Mouse (Mus musculus) MEL-GATA-1-ER (cell line): ENCODE results near the gene Itih2.

Source experiments
- DNase-seq: peaks from one replicate; pipeline ENCODE4 v3.0.0-alpha.2; 2012; ENCODE audit warnings: low read depth; ENCODE audit errors: extremely low read depth

Itih2 gene

GRCm38 (mm10) chr2:10118751-10119150, 12.4 kb downstream of the Itih2 start:
- DNase-seq = no peak

DNA sequence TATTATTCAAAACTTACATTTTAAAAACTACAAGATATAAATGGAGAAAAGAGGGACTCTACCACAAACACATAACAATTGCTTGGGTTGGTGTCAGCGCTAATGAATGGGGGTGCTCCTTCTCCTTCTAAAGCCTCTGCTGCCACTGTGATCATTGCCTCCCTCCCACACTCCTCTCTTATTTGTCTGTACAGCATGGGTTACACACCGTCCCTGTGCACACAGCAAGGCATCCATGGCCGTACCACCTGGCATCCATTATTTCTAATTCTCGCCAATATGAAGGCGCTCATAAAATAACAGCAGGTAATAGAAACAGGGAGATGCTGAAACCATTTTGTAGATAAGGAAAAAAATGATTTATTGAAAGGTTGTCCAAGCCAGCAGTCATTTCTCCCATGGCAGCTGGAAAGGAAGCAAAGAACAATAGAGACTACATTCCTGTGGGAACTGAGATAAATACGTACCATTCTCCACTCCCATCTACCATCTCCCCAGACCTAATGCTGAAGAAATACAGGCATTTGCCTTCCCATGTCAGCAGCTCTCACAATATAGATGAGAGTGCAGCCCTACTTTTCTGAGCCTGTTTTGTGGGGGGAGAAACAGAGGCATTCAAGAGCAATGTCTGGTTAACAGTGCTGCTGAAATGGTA, 22.5 kb downstream of the Itih2 start:
- no peak for DNase-seq

GRCm38 (mm10) chr2:10101180-10101579, 30.0 kb downstream of the Itih2 start:
- no peak for DNase-seq

DNA sequence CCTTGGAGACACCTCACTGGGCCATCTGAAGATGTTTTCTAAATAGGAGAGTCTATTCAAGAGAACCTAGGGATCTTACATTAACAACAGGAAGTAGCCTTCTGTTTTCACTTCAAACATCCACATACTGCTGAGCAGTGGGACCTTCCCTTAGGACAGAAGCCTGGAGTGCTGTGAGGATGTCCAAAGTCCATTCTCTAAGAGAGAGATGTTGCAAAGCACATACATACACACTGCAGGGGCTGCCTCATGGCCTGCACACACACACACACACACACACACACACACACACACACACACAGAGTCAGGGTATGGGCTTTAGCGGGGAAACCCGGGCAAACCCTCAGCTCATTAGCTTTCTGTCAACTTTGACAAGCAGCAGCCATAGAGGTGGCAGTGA, 30.7 kb downstream of the Itih2 start:
- no peak for DNase-seq

GRCm38 (mm10) chr2:10098598-10099215, 32.5 kb downstream of the Itih2 start:
- DNase-seq = no peak

DNA sequence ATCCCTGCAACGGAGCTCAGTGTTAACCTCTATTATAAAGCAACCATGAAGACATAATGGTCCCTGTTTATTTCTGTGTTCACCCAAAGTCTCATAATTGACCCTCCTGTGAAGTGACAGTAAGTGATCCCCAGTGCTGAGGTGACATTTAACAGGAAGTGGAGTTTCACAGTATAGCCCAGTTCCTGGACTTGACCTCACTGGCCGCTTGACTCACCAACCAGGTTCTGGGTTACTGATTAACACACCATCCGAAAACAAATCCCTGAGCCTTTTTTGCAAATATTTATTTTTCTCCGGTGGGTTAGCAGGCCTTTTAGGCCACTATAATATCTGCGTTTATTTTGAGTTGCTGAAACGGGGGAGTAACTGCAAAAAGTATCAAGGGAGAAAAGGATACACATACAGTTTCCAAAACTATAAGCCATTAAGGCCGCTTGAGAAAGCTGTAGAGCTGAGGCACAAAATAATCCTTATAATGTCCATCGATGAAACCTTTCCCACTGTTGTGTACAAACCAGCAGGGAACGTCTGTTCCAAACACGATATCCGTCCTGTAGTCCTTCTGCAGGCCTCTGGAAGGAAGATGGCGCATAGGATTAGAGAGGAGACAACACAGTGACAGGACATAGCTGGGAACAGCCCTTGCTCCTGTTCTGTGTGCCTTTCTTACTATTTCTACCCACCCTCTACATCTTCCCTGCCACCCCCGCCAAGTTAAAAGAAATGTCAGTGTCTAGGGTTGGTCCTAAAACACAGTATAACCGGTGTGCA, 36.7 kb downstream of the Itih2 start:
- no peak for DNase-seq

DNA sequence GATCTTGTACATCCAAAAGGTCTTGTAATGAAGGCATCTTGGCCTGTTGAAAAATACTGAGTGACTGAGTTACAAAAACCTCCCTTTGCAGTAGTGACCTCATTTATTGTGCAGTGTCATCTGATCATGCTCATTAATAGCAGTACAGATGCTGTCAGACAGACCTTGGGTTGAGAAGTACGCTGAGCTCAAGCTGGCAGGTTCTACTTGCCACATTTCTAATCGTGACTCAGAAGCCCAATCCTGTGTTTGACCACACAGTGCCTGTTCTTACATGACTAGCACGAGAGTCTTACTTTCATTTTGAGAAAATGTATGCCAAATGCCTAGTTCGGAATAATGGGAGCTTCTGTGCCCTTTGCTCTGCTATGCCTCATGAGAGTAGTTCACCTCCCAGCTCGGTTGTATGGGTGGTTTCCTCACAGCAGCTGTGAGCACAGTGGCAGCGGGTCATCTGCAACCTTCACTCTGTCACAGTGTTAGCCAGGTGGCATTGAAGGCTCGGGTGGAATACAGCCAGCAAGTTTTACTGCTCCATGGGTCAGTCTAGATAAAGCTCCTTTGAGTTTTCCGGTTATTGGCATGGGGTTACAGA, 43.8 kb downstream of the Itih2 start:
- no peak for DNase-seq

DNA sequence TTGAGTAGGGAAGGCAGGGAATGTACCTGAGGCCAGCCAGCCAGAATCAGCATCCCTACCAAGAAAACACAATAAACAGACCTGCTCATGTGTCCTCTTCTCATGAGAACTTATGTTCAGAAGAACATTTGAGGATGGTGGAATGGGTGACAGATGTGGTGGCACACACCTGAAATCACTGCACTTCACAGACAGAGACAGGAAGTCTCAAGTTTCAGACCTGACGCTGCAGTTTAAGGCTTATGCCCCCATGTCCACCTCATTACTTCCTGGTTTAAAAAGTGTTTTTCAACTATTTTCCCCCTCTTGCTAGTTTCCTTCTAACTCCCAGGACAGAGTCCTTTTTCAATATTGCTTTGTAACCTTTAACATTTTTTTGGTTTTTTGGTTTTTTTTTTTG, 48.5 kb downstream of the Itih2 start:
- no peak for DNase-seq

DNA sequence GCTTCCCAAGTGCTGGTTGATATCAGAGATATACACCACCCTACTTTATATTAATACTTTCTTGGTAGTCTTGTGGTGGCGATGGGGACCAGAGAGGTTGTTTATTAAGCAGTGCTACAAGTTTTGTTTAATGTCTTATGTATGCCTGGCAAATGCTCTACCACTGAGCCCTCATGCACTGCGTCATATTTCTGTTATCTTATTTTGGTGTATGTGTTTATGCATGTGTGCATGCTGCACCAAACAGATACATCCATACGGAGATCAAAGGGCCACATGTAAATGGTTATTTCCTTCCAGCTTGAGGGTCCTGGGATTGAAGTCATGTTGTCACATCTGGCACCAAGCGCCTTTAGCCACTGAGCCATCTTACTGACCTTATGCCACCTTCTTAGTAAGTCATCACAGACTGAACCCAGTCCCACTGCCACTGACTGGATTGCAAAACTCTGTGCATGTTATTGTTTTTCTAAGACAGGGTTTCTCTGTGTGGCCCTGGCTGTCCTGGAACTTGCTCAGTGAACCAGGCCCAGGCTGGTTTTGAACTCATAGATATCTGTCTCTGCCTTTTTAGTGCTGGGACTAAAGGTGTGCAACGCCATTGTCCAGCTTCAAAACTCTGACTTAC, 49.6 kb downstream of the Itih2 start:
- no peak for DNase-seq

DNA sequence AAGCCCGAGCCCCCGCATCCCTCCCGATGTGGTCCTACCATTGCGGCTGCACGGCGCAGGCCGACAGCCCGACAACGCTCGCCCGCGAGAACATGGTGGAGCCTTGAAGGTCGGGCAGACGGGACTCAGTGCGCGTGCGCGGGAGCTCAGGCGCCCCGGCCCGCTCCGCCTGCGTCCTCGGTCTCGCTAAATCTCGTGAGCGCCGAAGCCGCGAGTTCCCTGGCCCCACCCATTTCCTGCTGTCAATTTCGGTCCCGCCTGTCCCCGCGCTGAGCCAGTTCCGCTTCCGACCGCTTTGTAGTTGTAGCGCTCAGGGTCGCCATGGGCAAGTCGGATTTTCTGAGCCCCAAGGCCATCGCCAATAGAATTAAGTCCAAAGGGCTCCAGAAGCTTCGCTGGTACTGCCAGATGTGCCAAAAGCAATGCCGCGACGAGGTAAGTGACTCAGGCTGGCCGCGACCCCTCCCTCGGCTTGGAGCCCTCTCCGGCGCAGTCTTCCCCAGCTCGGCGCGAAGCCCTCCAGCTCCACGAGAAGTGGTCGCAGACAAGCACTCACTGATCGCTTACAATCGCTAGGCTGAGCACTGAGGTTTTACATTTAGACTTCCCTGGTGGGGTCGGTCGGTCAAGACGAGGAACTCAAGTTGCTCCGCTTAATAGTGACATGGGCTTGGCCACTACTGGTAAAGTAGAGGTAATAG, 50.7 kb downstream of the Itih2 start, which contains the start of the genes Atp5c1 and Kin:
TSS of gene Atp5c1 (minus strand) at position 201 of the 701 bp plus-strand sequence.
TSS of gene Kin (plus strand) at position 284 of the 701 bp plus-strand sequence.
- peak; percentile 87 for DNase-seq

- DNase-seq = no peak
These were observed 51.4 kb downstream of the Itih2 start for GRCm38 (mm10) chr2:10079745-10080309.

GRCm38 (mm10) chr2:10076675-10077074, 54.5 kb downstream of the Itih2 start:
- DNase-seq = no peak

GRCm38 (mm10) chr2:10074470-10074869, 56.7 kb downstream of the Itih2 start:
- DNase-seq = no peak

- no peak for DNase-seq
These were observed 59.4 kb downstream of the Itih2 start for GRCm38 (mm10) chr2:10071751-10072150.

- DNase-seq = no peak
These were observed 72.4 kb downstream of the Itih2 start for GRCm38 (mm10) chr2:10058836-10059235.

DNA sequence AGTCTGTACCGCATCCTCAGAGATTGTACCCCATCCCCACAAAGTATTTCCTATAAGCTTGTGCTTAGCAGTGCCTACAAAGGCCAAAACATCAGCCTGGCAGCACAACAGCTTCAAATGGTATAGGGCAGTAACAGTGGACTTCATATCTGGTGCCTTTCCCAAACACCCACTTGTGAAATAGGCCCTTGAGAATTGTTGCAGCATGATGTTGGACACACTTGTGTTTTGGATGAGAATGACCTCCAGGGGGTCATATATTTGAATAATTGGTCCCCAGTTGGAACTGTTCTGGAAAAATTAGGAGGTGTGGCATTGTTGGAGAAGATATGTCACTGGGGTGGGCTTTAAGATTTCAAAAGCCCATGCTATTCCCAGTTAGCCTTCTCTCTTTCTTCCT, 79.2 kb downstream of the Itih2 start:
- no peak for DNase-seq

DNA sequence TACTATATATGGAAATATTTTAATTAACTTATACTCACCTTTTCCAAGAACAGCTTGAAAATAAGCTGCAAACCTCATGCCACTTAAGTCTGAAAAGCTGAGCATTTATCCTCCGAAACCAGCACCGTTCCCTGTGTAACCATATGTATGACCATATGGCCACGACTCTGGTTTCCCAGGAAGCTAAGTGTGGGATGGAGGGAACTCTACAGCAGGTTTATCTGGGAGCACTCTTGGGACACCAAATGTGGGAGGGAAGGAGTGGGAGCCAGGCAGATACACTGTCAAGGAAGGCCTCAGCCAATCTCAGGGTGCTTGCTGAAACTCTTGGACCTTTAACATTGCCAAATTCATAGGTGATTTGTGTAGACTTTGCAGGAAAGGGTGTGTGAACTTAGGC, 80.3 kb downstream of the Itih2 start:
- no peak for DNase-seq

DNA sequence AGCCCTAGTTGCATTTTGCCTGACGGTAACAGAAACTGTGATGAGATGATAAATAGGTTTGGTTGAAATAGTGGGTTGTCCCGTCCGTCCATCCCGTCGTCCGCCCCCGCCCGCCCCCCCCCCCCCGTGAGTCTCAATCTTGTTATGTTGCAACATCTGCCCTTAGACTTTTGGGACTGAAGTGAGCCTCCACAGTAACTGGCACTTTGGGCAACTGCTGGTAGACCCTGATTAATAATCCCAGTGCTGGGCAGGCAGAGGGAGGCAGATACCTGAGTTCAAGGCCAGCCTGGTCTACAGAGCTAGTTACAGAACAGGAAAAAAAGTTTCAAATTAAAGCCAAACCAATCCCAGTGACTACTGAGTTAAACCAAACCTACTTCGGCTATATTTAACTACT, 81.7 kb downstream of the Itih2 start:
- no peak for DNase-seq

GRCm38 (mm10) chr2:10048461-10048860, 82.7 kb downstream of the Itih2 start, which contains the start of gene Taf3:
Taf3 (minus strand) TSS chr2:10048596.
- DNase-seq = peak; percentile 68

DNA sequence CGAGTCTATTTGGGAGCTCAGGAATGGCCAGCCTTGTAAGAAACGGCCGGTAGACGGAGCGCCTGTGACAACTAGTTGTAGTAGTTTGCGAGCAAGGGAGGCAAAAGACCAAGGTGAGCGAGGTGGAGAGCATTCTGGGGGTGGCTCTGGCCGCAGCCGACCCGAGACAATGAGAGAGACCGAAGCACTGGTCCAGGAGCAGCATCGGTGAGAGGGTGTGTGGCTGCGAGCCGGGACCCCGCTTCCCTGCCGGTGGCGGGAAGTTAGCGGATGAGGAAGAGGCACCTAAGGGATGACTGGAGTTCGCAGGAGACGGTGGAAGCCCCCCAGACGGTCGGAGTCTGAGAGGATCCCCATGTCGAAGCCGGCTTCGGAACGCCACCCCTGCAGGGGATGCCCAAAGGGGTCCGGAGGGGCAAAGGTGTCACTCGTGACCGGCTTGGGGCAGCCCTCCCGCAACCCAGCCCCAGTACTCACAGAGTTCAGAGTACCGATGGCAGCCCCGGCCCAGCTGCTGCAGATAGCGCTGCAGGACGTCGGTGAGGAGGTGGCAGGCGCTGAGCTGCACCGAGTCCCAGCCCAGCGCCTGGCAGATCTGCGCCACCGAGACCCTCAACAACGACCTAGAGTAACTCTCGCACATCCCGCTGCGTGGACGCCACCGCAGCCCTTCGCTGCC, 83.3 kb downstream of the Itih2 start:
- no peak for DNase-seq
